Mouse (Mus musculus) spleen, postnatal 4 days (tissue): ENCODE data around the gene Robo2.
"Not testable (repeated sequence)": the region's sequence is repeated elsewhere in the genome, so short reads cannot be mapped to it uniquely, and the experiment has no call there.

Source experiments
- DNase-seq, 2 experiments: peaks; one replicate each; pipeline ENCODE4 v3.0.0; 2022; ENCODE audit warnings: low spot score in 2 of 2

Robo2 gene

DNA sequence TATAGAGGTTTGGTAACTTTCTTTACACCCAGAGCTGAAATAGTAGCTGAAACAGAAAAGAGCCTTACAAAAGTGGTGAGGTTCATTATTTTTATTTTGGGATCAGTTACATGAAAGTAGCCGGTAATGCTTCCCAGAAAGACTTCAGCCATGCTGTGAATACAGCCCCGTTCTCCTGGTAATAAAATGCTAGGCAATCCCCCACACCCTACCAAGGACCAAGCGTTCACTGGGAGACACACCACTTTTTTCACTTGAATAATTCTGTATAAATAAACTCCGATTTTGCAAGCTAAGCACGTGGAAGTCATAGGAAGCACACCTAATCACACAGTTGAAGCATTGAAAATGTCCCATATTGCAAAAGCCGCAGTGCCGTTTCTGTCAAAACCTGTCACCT is 341.0 kb downstream of the Robo2 start:
- DNase-seq: no peak

DNA sequence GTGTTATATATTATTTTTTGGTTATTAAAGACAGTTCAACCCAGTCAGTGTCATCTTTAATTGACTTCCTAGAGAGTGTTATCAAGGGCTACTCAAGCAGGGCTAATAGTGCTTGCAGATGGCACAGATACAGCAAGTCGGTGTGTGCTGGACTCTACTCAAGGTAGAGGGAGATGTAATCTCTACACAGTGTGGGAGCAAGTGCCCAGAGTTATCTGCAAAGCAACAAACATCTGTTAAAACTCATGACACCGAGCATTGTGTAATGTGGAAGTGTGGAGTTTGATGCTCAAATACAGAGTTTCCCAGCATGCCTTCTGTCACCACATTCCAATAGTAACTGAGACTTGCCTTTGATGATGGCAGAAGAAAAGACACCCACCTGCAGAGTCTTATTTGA is 345.7 kb downstream of the Robo2 start:
- no peak for DNase-seq

DNA sequence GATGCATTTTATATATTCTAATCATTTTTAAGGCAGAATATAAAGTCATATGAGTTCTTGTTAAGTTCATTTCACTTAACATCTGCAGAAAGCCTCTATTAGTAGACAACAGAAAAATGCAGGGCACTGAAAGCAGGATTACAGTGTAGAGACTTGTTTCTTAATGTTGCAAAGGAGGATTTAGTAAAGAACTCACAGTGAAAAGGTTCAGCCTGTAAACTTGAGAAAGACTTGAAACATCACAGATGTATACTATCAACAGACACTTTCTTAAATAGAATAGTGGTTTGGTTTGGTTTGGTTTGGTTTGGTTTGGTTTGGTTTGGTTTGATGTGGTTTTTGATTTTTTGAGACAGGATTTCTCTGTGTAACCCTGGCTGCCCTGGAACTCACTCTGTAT is 349.7 kb downstream of the Robo2 start:
- DNase-seq: no peak

DNA sequence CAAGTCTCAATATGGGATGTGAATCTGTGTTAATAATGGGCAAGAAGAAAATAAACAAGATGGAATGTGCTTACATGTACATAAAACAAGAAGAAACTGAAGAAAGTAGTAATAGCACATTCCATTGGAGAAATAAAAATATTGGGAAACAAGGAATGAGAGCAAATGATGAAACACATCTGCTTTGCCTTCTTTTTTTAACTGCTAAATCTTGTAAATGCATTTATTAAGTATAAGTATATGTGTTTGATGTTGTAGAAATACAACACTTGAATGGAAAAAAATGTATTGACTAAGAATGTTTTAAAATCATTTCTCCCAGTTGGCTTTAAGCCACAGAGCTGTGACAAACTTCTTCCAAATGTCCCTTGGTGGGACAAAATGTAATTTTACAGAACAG is 350.1 kb downstream of the Robo2 start:
- DNase-seq: no peak

DNA sequence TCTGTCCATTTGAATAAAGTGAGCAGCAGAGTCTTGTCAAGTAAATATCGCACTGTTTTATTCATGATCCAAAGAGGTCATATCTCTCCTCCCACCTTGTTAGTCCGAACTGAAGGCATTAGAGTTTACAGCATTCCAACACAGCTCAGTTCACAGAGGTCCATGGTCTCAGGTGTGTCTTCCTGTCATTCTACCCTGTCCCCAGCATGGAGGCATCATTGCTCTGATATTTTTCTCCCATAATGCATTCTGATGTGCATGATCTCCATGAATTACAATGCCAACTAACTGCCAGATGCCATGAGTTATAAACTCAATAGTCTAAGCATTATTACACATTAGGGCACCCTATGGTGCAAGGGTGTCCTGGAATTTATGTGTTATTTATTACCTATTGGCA is 354.7 kb downstream of the Robo2 start:
- DNase-seq: no peak

DNA sequence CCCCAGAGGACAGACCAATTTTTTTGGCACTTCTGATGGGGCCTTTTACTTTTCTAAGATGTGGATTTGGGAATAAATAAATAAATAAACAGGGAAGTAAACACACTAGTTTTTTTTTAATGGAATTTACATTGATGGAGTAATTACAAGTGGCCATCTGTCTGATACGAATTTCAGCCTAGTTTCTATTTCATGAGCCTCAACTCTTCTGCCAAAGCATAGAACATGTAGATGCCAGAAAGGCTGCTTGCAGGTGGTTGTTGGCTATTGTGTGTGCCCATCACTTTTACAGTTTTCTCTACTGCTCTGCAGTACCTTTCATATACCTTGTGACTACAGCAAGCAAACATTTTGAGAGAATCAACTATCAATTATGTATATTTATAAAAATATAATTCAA is 355.4 kb downstream of the Robo2 start:
- DNase-seq: no peak

DNA sequence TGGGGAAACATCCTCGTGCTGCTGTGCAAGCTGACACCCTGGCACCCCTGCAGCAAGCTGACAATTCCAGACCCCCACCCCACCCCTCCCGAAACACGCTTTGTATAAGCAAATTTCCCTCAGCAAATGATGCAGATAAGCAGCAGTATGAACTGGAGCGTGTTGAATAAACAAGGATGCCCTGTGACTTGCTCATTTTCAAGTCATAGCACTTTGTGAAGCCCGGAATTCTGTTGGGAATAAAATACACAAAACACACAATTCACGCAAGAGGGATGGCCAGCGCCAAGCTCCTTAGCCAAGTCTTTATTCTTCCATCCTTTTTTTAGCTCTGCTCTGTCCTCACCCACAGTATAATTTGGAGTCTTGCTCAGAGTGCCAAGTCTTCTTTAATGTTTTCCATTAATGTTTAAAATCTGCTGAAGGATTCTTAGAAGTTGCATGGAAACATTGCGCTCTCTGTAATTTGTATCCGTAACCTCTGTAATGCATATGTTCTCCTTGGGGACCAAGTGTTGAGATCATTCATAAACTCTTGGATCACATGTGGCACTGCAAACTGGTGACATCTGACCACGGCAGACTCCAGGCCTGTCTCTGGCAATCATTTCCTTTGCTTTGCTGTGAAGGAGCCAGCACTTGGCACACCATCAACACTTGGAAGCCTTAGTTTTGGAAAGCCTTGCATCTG is 356.4 kb downstream of the Robo2 start:
- no peak for DNase-seq

DNA sequence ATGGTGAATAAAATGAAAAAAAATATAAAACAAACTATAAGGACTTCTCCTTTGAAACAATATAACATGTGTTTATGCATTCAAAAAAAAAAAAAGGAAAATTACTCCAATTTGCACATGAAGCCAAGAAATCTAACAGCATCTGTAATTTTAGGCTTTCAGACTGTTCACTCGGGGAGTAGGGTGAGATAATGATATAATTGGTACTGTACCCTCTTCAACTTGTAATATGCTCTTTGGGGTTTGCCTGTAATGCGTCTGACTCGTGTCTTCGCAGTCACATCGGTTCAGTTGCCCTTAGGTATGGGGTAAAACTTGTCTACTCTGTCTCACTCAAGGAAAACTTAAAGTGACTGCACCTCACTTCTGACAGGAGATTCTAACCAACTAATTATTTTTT is 362.2 kb downstream of the Robo2 start:
- no peak for DNase-seq

DNA sequence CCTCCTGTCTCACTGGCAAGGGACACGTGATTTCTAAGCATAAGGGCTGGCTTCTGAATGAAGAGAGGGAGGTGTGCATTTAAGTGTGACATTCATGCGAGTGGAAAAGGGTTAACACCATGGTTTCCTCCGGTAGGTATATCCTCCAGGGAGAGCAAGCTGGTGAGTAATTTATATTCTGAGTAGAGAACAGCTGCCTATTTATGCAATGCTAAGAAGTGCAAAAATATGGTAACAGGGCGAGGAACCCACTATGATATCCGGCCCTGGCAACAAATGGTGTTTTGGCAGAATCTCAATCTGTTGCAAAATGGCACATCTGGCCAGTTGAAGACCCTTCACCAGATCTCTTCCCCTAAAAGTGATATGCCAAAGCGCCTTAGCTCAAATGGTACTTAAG is 362.6 kb downstream of the Robo2 start:
- DNase-seq: no peak

DNA sequence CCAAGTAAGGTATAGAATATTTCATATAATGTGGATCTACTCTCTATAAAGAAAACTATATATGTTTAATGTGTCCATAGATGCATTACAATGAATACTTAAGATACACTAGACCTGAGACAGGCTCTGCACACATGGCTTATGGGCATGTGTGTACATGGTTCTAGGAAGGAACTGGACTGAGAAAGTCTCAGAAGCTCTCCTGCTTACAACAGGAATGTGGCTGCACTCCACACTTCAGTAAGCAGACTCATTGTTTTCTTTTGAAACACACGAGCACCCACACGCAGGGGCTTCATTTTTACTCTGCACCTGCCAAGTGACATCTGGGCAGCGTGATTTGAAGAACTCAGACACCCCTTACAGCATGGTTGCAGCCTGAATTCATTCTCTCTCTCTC is 364.4 kb downstream of the Robo2 start:
- DNase-seq: no peak

DNA sequence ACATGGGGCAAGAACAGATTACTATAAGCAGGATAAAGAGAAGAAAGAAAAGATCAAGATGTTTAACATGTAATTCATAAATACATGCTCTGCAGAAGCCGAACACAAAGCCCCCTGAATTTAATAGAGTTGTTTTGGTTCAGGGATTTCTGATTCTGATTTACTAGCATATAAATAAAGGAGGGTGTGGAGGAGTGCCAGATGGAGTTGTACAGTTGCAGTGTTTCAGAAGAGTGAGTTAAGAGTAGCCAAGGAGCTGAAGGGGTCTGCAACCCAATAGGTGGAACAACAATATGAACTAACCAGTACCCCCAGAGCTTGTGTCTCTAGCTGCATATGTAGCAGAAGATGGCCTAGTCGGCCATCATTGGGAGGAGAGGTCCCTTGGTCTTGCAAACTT is 370.8 kb downstream of the Robo2 start:
- not testable (repeated sequence) for DNase-seq

DNA sequence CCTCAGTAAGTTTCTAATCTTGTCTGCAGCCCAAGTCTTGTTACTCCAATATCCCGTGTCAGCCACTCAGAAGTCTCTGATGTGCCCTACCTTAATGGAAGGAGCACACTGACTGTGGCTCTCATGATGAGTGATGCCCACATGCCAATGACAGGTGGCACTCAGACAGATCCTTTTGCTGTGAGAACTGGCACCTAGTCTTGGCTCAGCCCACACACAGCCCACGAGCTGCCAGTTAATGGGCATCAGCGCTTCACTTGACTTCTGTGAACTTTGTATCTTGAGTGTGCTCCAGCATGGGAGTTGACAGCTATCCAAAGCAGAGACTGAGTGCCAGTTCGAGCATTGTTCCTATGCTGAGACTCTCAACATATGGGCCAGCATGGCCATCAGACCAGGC is 383.8 kb downstream of the Robo2 start:
- DNase-seq: no peak

DNA sequence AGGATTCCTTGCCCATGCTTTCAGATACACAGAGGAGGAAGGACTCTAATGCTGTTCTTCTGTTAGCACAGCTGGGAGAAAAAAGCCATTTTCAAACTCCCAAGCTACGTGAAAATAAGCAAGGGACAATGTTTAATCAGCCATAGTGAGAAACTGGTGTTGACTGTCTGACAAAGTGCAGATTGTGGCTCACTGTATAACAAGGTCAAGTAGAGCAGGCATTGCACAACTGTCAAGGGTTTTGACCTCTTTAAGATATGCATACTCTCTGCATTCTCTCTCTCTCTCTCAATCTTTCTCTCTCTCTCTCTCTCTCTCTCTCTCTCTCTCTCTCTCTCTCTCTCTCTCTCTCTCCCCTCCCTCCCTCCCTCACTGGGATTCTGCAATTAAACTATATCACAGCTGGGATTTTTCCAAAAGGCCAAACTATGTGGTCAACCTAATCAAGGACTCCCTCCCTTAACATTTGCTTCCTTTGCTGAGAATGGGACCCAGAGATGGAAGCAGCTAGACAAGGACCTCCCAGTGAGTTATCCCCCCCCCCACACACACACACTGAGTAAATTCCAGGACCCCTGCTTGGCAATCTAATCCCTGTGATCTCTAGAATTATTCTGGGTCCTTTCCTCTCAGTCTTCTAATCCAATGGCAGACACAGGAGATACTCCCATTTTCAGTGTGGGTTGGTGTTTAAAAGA is 389.2 kb downstream of the Robo2 start:
- no peak for DNase-seq

DNA sequence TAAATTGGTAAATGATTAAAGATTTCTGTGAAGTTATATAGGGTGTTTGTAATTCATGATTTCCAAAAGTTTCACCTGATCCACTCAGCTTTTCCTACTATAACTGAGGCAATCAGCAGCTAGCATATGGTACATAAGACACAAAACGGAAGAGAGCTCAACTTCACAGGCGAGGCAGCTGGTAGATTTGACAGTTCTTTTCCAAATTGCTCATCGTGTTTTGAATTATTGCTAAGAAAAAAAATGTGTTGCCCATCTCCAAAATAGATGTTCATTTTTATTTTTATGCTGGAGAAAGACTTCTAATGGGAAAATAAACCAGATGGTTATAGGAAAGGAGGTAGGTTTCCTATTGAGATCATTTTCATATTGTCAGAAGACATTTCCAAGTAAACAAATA is 405.9 kb downstream of the Robo2 start:
- no peak for DNase-seq

DNA sequence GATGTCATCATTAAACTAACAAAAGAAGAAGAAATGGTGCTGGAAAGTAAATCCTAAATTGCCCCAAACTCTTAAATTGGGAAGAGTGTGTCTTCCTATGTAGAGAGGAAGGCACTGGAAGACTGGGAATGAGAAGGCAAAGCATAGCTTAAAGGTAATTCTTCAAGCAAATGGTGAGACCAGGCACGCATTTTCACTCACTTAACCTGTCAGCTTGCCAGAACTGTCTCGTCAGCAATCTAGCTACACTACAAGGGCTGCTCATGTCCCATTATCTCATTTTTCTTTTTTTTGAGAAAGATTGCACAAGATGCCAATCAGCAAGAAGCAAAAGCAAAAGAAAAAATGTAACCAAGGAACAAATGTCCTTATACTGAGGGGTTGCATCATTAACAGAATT is 410.3 kb downstream of the Robo2 start:
- DNase-seq: no peak

DNA sequence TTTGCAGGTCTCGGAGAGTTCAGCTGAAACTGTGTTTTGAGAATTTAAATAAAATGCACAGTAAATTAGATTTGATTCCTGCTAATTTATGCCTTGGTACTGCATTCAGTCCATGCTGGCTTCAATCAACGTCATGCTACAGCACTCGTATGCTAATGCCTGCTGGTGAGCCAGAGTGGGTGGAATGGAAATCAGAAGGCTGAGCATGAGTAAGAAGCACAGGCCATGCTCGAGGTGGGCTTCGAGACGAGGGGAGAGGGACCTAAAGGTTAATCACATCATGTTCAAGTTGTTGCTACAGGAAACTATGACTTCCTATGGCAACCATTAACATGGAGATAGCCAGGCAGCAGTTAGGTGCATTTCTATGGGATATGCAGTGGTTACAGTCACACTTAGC is 420.4 kb downstream of the Robo2 start:
- DNase-seq: no peak

DNA sequence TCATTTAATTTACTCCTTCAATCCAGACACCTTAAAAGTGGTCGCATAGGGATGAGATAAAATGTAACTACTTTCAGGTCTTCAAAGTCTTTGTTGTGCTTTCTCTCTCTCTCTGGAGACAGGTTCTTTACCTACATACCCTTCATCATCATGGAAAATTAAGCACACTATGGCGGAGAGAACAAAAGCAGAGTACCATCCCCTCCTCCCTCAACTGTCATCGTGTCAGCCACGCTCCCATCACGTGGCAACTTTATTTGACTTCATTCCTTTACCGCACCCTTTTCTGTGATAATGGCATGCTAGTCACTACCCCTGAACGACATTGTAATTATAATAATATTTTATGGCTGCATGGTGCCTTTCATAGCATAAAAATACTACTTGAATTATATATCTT is 442.1 kb downstream of the Robo2 start:
- DNase-seq: no peak

DNA sequence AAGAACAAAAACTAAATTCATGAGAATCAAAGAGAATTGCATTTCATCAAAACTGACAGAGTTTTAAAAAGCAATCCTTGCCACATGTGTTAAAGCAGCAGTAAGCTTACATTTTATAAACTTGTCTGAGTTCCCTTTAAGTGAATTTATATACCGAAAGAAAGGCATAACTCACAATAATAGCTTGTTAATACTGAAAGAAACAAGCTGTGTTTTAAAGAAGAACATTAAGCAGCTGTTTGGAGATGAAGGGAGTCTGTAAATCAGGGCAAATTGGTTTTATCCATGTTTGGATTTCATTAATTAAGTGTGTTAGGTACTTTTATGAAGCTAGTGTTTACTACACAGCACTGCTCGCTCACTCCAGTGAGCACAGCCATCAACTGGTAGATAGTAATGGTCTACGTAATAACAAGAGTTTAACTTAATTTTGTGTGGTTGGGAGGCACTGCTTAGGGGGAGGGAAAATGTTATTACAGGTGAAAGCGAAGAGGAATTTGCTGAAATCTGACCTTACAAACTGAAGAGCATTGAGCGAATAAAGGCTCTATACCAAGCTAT is 447.2 kb downstream of the Robo2 start:
- DNase-seq: no peak

DNA sequence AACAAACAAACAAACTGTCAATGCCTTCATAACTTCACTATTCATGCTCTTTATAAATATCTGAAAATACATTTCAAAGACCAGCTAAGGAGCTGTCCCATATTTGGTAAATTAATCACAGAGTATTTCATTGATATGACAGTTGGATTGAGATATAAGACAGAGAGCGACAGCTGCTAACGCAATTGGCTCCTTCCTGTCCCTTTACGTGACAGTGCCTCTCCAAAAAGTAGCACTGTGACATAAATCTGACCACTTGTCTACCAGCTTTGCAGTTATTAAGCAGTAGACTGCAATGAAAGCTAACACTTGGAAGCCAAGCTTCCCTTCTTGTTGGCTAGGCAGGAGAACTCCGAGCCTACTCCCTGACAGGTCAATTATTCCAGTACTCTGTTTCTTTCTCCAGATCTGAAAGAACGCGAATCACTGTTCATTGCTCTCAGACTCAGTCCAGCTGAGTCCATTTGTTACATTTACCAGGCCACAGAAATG is 452.1 kb downstream of the Robo2 start:
- DNase-seq: no peak

DNA sequence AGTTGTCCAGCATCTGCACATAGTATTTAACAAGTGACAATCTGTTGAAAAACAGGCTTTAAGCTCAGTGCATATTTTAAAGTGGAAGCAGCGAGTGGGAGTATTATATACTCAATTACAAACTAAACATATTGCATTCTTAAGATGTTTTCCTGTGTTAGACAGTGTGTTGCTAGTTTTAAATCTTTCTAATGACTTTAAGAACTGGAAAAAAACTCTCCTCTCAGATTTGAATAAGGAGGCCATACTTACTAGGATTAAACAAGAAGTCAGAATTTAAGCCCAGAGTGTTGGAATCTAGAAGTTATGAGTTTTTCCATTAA is 453.1 kb downstream of the Robo2 start:
- DNase-seq: no peak

DNA sequence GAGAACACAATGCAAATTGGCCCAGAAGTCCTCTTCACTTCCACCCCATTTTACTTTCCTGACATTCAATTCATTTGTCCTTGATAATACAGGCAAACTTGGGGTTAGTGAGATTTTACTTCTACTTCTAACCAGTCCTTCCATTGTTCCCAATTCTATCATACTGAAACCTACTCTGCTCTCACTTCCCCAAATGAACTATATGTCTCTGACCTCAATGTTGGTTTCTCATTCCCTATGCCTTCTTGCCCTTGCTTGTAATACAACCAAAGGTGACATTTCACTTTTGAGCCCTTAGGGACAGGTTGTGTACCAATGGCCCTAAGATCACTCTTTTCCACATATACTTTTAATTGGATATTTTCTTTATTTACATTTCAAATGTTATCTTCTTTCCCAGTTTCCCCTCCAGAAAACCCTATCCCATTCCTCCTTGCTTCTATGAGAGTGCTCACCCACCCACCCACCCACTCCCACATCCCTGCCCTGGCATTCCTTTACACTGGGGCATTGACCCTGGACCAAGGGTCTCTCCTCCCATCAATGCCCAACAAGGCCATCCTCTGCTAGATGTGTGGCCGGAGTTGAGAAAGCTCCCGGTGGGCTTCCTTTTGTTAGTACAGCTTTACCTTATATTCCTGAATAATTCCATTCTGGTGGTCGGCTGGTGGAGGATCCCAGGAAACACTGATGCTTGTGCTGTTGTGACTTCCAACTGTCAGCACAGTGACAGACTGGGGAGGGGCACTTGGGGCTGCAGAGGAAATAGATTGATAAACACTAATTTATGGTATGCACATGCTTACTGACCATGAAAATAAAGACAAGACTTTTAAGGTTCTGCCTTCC is 453.7 kb downstream of the Robo2 start:
- no peak for DNase-seq

DNA sequence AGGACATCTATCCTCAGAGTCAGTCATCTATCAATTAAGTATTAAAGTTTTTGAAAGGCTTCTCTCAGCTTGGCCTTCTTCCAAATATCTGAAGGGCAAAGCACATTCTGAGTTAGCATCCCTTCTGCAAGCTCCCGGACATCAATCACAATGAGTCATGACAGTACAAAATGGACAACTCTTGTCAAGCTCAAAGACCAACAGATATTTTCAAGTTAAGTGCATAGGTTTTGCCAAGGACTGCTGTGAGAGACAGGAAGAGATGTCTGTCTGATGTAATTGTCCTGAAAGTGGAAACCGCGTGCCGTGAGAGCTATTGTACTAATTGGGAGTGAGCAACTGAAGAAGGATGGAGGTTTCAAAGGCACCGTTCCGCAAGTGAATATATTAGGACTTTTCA is 465.5 kb downstream of the Robo2 start:
- no peak for DNase-seq

DNA sequence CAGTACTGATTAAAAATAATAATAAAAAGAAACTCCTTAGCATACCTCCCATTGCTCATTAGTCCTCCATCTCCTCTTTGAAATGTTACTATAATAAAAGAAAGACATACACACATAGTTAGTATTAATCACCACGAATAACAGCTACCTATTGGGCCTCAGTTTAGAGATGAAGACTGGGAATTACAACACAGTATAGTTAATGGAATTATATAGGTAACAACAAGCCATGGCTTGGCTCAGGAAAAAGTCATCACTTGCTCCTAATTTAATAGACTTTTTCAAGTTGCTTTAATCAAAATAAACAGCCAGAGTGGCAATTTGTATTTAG is 471.4 kb downstream of the Robo2 start:
- DNase-seq: no peak
